ENCODE assay signal across 8 mouse cellular contexts in genomic region chr1:191718522-191719281, GRCm38 (mm10). TPM values are rescaled to one million over a fixed set of nuclear protein-coding genes. Genes with fewer than 3 reads are reported as not detected.
A peak's percentile ranks its signal among the peaks of the same experiment; 100 is the strongest.
DNase-seq lines count a peak whose midpoint lies in the region; ATAC-seq and TF ChIP-seq lines count a peak whose summit lies in the region.

No protein-coding gene starts in this region.

- peak overlapping the region; percentile 89 for H3K4me3 ChIP-seq in heart, embryonic 10.5 days
- H3K4me3 ChIP-seq in kidney, embryonic 14.5 days (ENCODE audit: low read length), result peak overlapping the region; percentile 89
- H3K4me3 ChIP-seq in liver, embryonic 14.5 days (ENCODE audit: insufficient read depth in 1 of 2, low read depth in 2 of 2, low read length in 2 of 2), result peak overlapping the region; percentile 54 to 61
- H3K4me3 ChIP-seq in neural tube, embryonic 11.5 days (ENCODE audit: low read depth, low read length), result peak overlapping the region; percentile 95

- peak overlapping the region; percentile 83 for H3K4me2 ChIP-seq in kidney, embryonic 14.5 days (replicated peaks; ENCODE audit: low read depth, low read length)
- peak overlapping the region; percentile 67 for H3K4me2 ChIP-seq in liver, embryonic 14.5 days (ENCODE audit: low read depth)
- H3K4me2 ChIP-seq in neural tube, embryonic 11.5 days (ENCODE audit: low read depth), result peak overlapping the region; percentile 93

- peak; percentile 64 for ATAC-seq in kidney, embryonic 14.5 days (ENCODE audit: low FRiP score, low TSS enrichment)
- peak; percentile 27 for ATAC-seq in liver, embryonic 14.5 days (ENCODE audit: insufficient read depth)
- ATAC-seq in neural tube, embryonic 11.5 days (ENCODE audit: insufficient read depth, low FRiP score, low TSS enrichment), result peak; percentile 51

- H3K36me3 ChIP-seq in heart, embryonic 10.5 days, result peaks cover 8% of the 10 kb centered on the region
- H3K36me3 ChIP-seq in kidney, embryonic 14.5 days (ENCODE audit: control insufficient read depth, insufficient read depth, low read length), result peaks cover 5% of the 10 kb centered on the region
- no peaks in the 10 kb centered on the region for H3K36me3 ChIP-seq in liver, embryonic 14.5 days (replicated peaks; ENCODE audit: control insufficient read depth, insufficient read depth, low read depth)
- peaks cover 2% of the 10 kb centered on the region; the same call in 1 of the 2 replicates for H3K36me3 ChIP-seq in neural tube, embryonic 11.5 days (ENCODE audit: control insufficient read depth, insufficient read depth, low read length)

- peak; percentile 63 for DNase-seq in A20 (ENCODE audit: low read depth, low spot score)
- peak; percentile 65 for DNase-seq in ZHBTc4 (ENCODE audit: low read depth, low spot score)
- peak; percentile 75 for DNase-seq in embryo, embryonic 10.5 days (ENCODE audit: low spot score)
- DNase-seq in heart, embryonic 10.5 days (ENCODE audit: low spot score), result peak; percentile 84
- DNase-seq in liver, embryonic 14.5 days (ENCODE audit: low read depth in 3 of 3, low spot score in 3 of 3), result no peak
- peak; percentile 61 for DNase-seq in neural tube, embryonic 11.5 days (ENCODE audit: low spot score)
- peak; percentile 35 for DNase-seq in thymus, postnatal 0 days (ENCODE audit: low spot score)

- peak overlapping the region; percentile 97 for H3K27ac ChIP-seq in heart, embryonic 10.5 days
- H3K27ac ChIP-seq in kidney, embryonic 14.5 days (ENCODE audit: low read depth, low read length), result peak overlapping the region; percentile 89
- no peak overlapping the region for H3K27ac ChIP-seq in liver, embryonic 14.5 days
- peak overlapping the region; percentile 85 for H3K27ac ChIP-seq in neural tube, embryonic 11.5 days (ENCODE audit: low read depth, low read length)

- no peak for TF ChIP-seq EP300 in liver, embryonic 14.5 days (IDR thresholded peaks at IDR 0.05; ENCODE audit: low read depth)

- H3K9me3 ChIP-seq in heart, embryonic 10.5 days, result no peaks in the 10 kb centered on the region
- no peaks in the 10 kb centered on the region for H3K9me3 ChIP-seq in kidney, embryonic 14.5 days (ENCODE audit: control insufficient read depth, low read length)
- no peaks in the 10 kb centered on the region for H3K9me3 ChIP-seq in liver, embryonic 14.5 days (ENCODE audit: control insufficient read depth, low read length)
- no peaks in the 10 kb centered on the region for H3K9me3 ChIP-seq in neural tube, embryonic 11.5 days (ENCODE audit: control insufficient read depth, low read length)

- H3K4me1 ChIP-seq in heart, embryonic 10.5 days, result peaks cover 32% of the 10 kb centered on the region
- H3K4me1 ChIP-seq in kidney, embryonic 14.5 days (ENCODE audit: control insufficient read depth, insufficient read depth, low read length), result peaks cover 5% of the 10 kb centered on the region; the same call in 1 of the 2 replicates
- no peaks in the 10 kb centered on the region; a peak in 1 of 4 replicates for H3K4me1 ChIP-seq in liver, embryonic 14.5 days (replicated peaks; ENCODE audit: control insufficient read depth in 2 of 2, insufficient read depth in 2 of 2, low read length in 1 of 2)
- H3K4me1 ChIP-seq in neural tube, embryonic 11.5 days (ENCODE audit: control insufficient read depth, insufficient read depth, low read length), result peaks cover 6% of the 10 kb centered on the region; the same call in 1 of the 2 replicates

- no peak for TF ChIP-seq CTCF in liver, embryonic 14.5 days (IDR thresholded peaks at IDR 0.05; ENCODE audit: low read depth)

- WGBS in heart, embryonic 10.5 days, result under 1% methylated on average over 84 of the region's 84 CpGs
- under 1% methylated on average over 70 of the region's 84 CpGs for WGBS in kidney, embryonic 14.5 days
- 1% methylated on average over 84 of the region's 84 CpGs for WGBS in liver, embryonic 14.5 days (ENCODE audit: insufficient replicate concordance)
- under 1% methylated on average over 55 of the region's 84 CpGs for WGBS in neural tube, embryonic 11.5 days

- peak overlapping the region; percentile 95 for H3K9ac ChIP-seq in kidney, embryonic 14.5 days (ENCODE audit: low read depth, low read length)
- peak overlapping the region; percentile 34; the same call in 1 of the 2 replicates for H3K9ac ChIP-seq in liver, embryonic 14.5 days (replicated peaks)
- peak overlapping the region; percentile 96 for H3K9ac ChIP-seq in neural tube, embryonic 11.5 days (ENCODE audit: low read length)

- H3K27me3 ChIP-seq in heart, embryonic 10.5 days (ENCODE audit: insufficient read depth, poor library complexity, severe bottlenecking), result no peaks in the 10 kb centered on the region
- H3K27me3 ChIP-seq in kidney, embryonic 14.5 days (ENCODE audit: control insufficient read depth, insufficient read depth, low read length), result no peaks in the 10 kb centered on the region
- H3K27me3 ChIP-seq in liver, embryonic 14.5 days (ENCODE audit: control insufficient read depth, insufficient read depth, low read length), result peaks cover 36% of the 10 kb centered on the region
- H3K27me3 ChIP-seq in neural tube, embryonic 11.5 days (ENCODE audit: control insufficient read depth, insufficient read depth, low read length), result no peaks in the 10 kb centered on the region

RNA-seq across cellular contexts. Expression of gene Lpgat1, which starts 1.1 kb away (rescaled TPM):
- polyA plus RNA-seq in heart, embryonic 10.5 days (2016; fragmentation: Nextera tagmentation; extraction: Ambion mirVana), result 25.7 and 46.0 TPM in 2 replicates
- 23.8 and 30.4 TPM in 2 replicates for polyA plus RNA-seq in kidney, embryonic 14.5 days (2014; fragmentation: Nextera tagmentation; extraction: Ambion mirVana)
- 3.0 and 4.3 TPM in 2 replicates for polyA plus RNA-seq in liver, embryonic 14.5 days (2012; rRNA removed)
- polyA plus RNA-seq in liver, embryonic 14.5 days (2014; fragmentation: Nextera tagmentation; extraction: Ambion mirVana), result 7.7 and 12.9 TPM in 2 replicates
- 40.0 and 43.0 TPM in 2 replicates for polyA plus RNA-seq in neural tube, embryonic 11.5 days (2014; fragmentation: Nextera tagmentation; extraction: Ambion mirVana)
- 17.7 and 18.0 TPM in 2 replicates for polyA plus RNA-seq in thymus, postnatal 0 days (2015; fragmentation: Nextera tagmentation; extraction: Ambion mirVana)

Comparison
In these comparisons a context has a peak if more than half of its experiments do, and no peak if none do; other contexts are left out.
1. DNase-seq: peak in A20 (single experiment), ZHBTc4 (single experiment), embryo, embryonic 10.5 days (single experiment), heart, embryonic 10.5 days (single experiment), neural tube, embryonic 11.5 days (single experiment) and thymus, postnatal 0 days (single experiment); none in liver, embryonic 14.5 days (0 of 3).
2. H3K9ac ChIP-seq: peak in every context shown above with its lines; median percentile 96 in neural tube, embryonic 11.5 days; 95 in kidney, embryonic 14.5 days; 34 in liver, embryonic 14.5 days.
3. Peak in every context shown above with its lines, with median percentiles within 50 percentile points of each other: H3K4me3 ChIP-seq, ATAC-seq and H3K4me2 ChIP-seq.